Mouse (Mus musculus) heart, adult 2 months (tissue): ENCODE measurements around the gene Itga4.

Source experiments
- CTCF ChIP-seq: fragments of 200-600 bp; IDR thresholded peaks from 2 replicates; pipeline ENCODE4 v1.8.1; 2022; ENCODE audit warnings: antibody characterized with exemption, mild to moderate bottlenecking, moderate library complexity
- POLR2A ChIP-seq: fragments of 200-500 bp; IDR thresholded peaks from 2 replicates; pipeline ENCODE4 v1.6.1; 2011; ENCODE audit warnings: mild to moderate bottlenecking, low read depth, low read length, control low read depth; ENCODE audit not compliant: insufficient read depth

DNA sequence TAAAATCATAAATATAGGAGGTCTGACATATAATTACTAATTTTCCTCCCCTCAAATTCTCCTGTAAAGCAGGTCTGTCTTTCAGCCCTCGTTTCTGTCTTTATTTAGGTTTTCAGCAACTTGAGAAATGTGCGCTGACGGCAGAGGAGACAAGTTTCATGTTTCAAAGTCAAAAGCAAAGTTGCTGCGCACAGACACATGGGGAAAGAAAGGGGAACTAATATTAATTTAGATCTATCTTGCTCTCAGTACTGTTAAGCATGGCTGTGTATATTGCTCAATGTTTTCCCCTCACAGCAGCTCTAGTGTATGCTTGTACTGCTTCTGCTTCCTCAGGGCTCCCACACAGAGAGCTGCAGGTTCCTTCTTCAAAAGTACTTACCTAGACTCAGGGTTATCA, 1.7 kb downstream of the Itga4 start:
- TF ChIP-seq CTCF (no peak), POLR2A (no peak)
